In the genomic region with DNA sequence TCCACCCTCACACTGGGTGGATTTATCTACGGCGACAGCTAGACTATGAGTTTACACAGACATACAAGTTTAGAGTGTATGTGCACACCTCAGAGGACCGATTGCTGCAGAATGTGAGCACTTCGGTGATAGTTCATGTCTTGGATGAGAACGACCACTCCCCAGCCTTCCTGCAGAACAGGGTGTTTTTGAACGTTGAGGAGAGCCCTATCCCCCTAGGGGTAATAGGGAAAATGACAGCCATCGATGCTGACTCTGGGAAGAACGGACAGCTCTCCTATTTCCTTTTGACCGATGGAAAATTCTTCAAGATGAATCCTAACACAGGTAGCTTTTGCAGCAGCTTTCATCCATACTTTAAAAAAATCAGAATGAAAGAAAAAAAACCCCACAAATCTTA, we compare ENCODE assay signal across 21 mouse cellular contexts.
A peak's percentile ranks its signal among the peaks of the same experiment; 100 is the strongest.
DNase-seq lines count a peak whose midpoint lies in the region; ATAC-seq and TF ChIP-seq lines count a peak whose summit lies in the region.
"Had no signal": no experiment of that assay in that cellular context is flagged by ENCODE, and none has a peak within 500 bp of the region (broad histone marks: within the 10 kb centered on the region; RNA-seq: fewer than 3 reads in every experiment).

No protein-coding gene starts in this region.

- H3K4me1 ChIP-seq in hindbrain, postnatal 0 days (ENCODE audit: insufficient read depth, low read length): no peaks in the 10 kb centered on the region
- no peaks in the 10 kb centered on the region for H3K4me1 ChIP-seq in hindbrain, embryonic 10.5 days (replicated peaks)
- H3K4me1 ChIP-seq in lung, postnatal 0 days (ENCODE audit: insufficient read depth, low read depth, low read length): no peaks in the 10 kb centered on the region; the same call in 1 of the 2 replicates
- H3K4me1 ChIP-seq: liver, embryonic 15.5 days had no signal

- no peak overlapping the region for H3K4me3 ChIP-seq in hindbrain, postnatal 0 days (ENCODE audit: low read length)
- H3K4me3 ChIP-seq in hindbrain, embryonic 10.5 days: no peak overlapping the region
- no peak overlapping the region for H3K4me3 ChIP-seq in lung, postnatal 0 days (ENCODE audit: low read depth, low read length)
- H3K4me3 ChIP-seq: embryonic facial prominence, embryonic 15.5 days; kidney, embryonic 15.5 days; limb, embryonic 15.5 days; liver, embryonic 15.5 days; megakaryocyte, embryonic 14.5 days had no signal

- no peaks in the 10 kb centered on the region for H3K27me3 ChIP-seq in hindbrain, postnatal 0 days (ENCODE audit: insufficient read depth, low read length)
- H3K27me3 ChIP-seq in hindbrain, embryonic 10.5 days (ENCODE audit: insufficient read depth, poor library complexity, severe bottlenecking): no peaks in the 10 kb centered on the region
- no peaks in the 10 kb centered on the region for H3K27me3 ChIP-seq in lung, postnatal 0 days (replicated peaks; ENCODE audit: insufficient read depth, low read length)
- H3K27me3 ChIP-seq: embryonic facial prominence, embryonic 15.5 days; limb, embryonic 15.5 days; liver, embryonic 15.5 days; megakaryocyte, embryonic 14.5 days had no signal

- ATAC-seq in hindbrain, postnatal 0 days: no peak
- ATAC-seq in lung, postnatal 0 days: no peak
- ATAC-seq: inflammation-experienced regulatory T-cells, adult 6 months had no signal

- TF ChIP-seq CTCF in hindbrain, postnatal 0 days (IDR thresholded peaks at IDR 0.05; ENCODE audit: low read depth): peak; percentile 45
- TF ChIP-seq CTCF in lung, postnatal 0 days (IDR thresholded peaks at IDR 0.05): peak; percentile 48

- WGBS in hindbrain, postnatal 0 days: 66% methylated on average over 9 of the region's 9 CpGs
- WGBS in hindbrain, embryonic 10.5 days: 69% methylated on average over 9 of the region's 9 CpGs
- WGBS in lung, postnatal 0 days: 62% methylated on average over 9 of the region's 9 CpGs

- TF ChIP-seq EP300 in lung, postnatal 0 days (IDR thresholded peaks at IDR 0.05): no peak

- no peak overlapping the region for H3K27ac ChIP-seq in hindbrain, postnatal 0 days
- H3K27ac ChIP-seq in hindbrain, embryonic 10.5 days: no peak overlapping the region
- H3K27ac ChIP-seq in lung, postnatal 0 days (ENCODE audit: low read length): no peak overlapping the region
- H3K27ac ChIP-seq: embryonic facial prominence, embryonic 15.5 days; kidney, embryonic 15.5 days; limb, embryonic 15.5 days; liver, embryonic 15.5 days had no signal

- H3K9ac ChIP-seq in hindbrain, postnatal 0 days (replicated peaks; ENCODE audit: low read length): no peak overlapping the region
- H3K9ac ChIP-seq in lung, postnatal 0 days (replicated peaks; ENCODE audit: low read depth): no peak overlapping the region
- H3K9ac ChIP-seq: embryonic facial prominence, embryonic 15.5 days; kidney, embryonic 15.5 days; limb, embryonic 15.5 days; liver, embryonic 15.5 days had no signal

- H3K36me3 ChIP-seq in hindbrain, postnatal 0 days (ENCODE audit: insufficient read depth, low read length): no peaks in the 10 kb centered on the region
- no peaks in the 10 kb centered on the region for H3K36me3 ChIP-seq in hindbrain, embryonic 10.5 days
- no peaks in the 10 kb centered on the region for H3K36me3 ChIP-seq in lung, postnatal 0 days (ENCODE audit: insufficient read depth, low read length)
- H3K36me3 ChIP-seq: embryonic facial prominence, embryonic 15.5 days; kidney, embryonic 15.5 days; limb, embryonic 15.5 days; liver, embryonic 15.5 days had no signal

- DNase-seq in hindbrain, postnatal 0 days (ENCODE audit: low spot score): no peak
- DNase-seq in hindbrain, embryonic 10.5 days (ENCODE audit: low spot score): no peak
- DNase-seq in lung, postnatal 0 days (ENCODE audit: low spot score): no peak
- DNase-seq in lung, postnatal 25 days (ENCODE audit: low spot score): no peak
- peak; percentile 56 for DNase-seq in R1 (ENCODE audit: low read depth, low spot score)
- DNase-seq in embryo, embryonic 10.5 days (ENCODE audit: low spot score): peak; percentile 45
- no peak for DNase-seq in frontal cortex, postnatal 25 days (ENCODE audit: low spot score in 2 of 2)
- DNase-seq: adrenal gland, postnatal 25 days; cerebellum, adult 2 months; gastrocnemius, postnatal 10 days; heart, adult 18-20 months; layer of hippocampus, postnatal 36 days; lung, postnatal 10 days; right cerebral cortex, adult 18-20 months; thymus, postnatal 36 days had no signal

- no peak overlapping the region for H3K4me2 ChIP-seq in hindbrain, postnatal 0 days (ENCODE audit: low read depth, low read length)
- no peak overlapping the region for H3K4me2 ChIP-seq in lung, postnatal 0 days (replicated peaks; ENCODE audit: low read depth, low read length)
- H3K4me2 ChIP-seq: embryonic facial prominence, embryonic 15.5 days; kidney, embryonic 15.5 days; limb, embryonic 15.5 days; liver, embryonic 15.5 days had no signal

- H3K9me3 ChIP-seq in hindbrain, postnatal 0 days (ENCODE audit: low read length): no peaks in the 10 kb centered on the region
- no peaks in the 10 kb centered on the region for H3K9me3 ChIP-seq in hindbrain, embryonic 10.5 days
- H3K9me3 ChIP-seq in lung, postnatal 0 days (ENCODE audit: low read length): no peaks in the 10 kb centered on the region
- H3K9me3 ChIP-seq: embryonic facial prominence, embryonic 15.5 days; kidney, embryonic 15.5 days; limb, embryonic 15.5 days; liver, embryonic 15.5 days; megakaryocyte, embryonic 14.5 days had no signal

Comparison
In these comparisons a context has a peak if more than half of its experiments do, and no peak if none do; other contexts are left out.
1. DNase-seq: peak in R1 (single experiment) and embryo, embryonic 10.5 days (single experiment); none in hindbrain, postnatal 0 days (single experiment), hindbrain, embryonic 10.5 days (single experiment), lung, postnatal 0 days (single experiment), lung, postnatal 25 days (single experiment) and frontal cortex, postnatal 25 days (0 of 2).